17 mouse cellular contexts compared by ENCODE assay signal in the genomic region with DNA sequence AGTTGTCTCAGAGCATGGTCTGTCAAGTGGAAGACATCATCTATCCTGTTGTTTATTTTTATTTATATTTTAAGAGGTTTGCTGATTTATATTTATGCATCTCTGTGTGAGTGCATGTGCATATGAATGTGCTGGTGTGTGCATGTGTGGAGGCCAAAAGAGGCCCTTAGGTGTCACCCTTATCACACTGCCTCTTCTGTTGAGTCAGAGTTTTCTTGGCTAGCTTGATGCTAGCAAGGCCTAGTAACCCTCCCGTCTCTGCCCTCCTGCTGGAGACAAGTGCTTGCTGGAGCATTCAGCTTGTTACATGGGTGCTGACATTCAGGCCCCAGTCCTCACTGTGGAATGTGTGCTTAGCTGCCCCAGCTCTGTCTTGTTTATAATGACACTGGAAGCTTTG. TPM values are rescaled to one million over a fixed set of nuclear protein-coding genes. Genes with fewer than 3 reads are reported as not detected.
DNase-seq lines count a peak whose midpoint lies in the region; ATAC-seq and TF ChIP-seq lines count a peak whose summit lies in the region.
"Had no signal": no experiment of that assay in that cellular context is flagged by ENCODE, and none has a peak within 500 bp of the region (broad histone marks: within the 10 kb centered on the region; RNA-seq: fewer than 3 reads in every experiment).

No protein-coding gene starts in this region.

- TF ChIP-seq POLR2A in kidney, adult 2 months (IDR thresholded peaks at IDR 0.05; ENCODE audit: low read depth, low read length) = no peak

- peaks cover 5% of the 10 kb centered on the region; the same call in 1 of the 2 replicates for H3K4me1 ChIP-seq in kidney, adult 2 months (ENCODE audit: control insufficient read depth, insufficient read depth, low read length)
- H3K4me1 ChIP-seq: embryonic facial prominence, embryonic 13.5 days; limb, embryonic 13.5 days had no signal

- H3K27me3 ChIP-seq in kidney, adult 2 months (replicated peaks; ENCODE audit: control insufficient read depth, insufficient read depth, low read length) = no peaks in the 10 kb centered on the region
- H3K27me3 ChIP-seq: embryonic facial prominence, embryonic 13.5 days; heart, embryonic 13.5 days; limb, embryonic 13.5 days had no signal

- DNase-seq in adrenal gland, postnatal 36 days = peak; percentile 4 to 10
- DNase-seq in adrenal gland, adult 18-20 months (ENCODE audit: low spot score in 2 of 2) = no peak
- DNase-seq in kidney, adult 2 months = peak; percentile 22
- no peak for DNase-seq in kidney, postnatal 4 days
- peak; percentile 23 for DNase-seq in c-Kit-positive CD71-positive TER-119-positive erythroid progenitor cells, embryonic 14.5 days (ENCODE audit: low spot score)
- no peak for DNase-seq in spleen, adult 12 weeks (ENCODE audit: low spot score)
- DNase-seq in layer of hippocampus, adult 18-20 months (ENCODE audit: low spot score in 2 of 2) = no peak
- DNase-seq: cerebellum, adult 11 months had no signal

- ATAC-seq in megakaryocyte-erythroid progenitor cell, adult 5-6 weeks (replicated peaks; ENCODE audit: low FRiP score, low TSS enrichment, poor library complexity, severe bottlenecking) = peak; percentile 95
- ATAC-seq: lung, postnatal 0 days had no signal

- WGBS in kidney, adult 2 months = 25% methylated on average over 1 of the region's 1 CpGs

- no peak overlapping the region for H3K4me3 ChIP-seq in kidney, adult 2 months (ENCODE audit: insufficient read depth, low read depth, low read length)
- H3K4me3 ChIP-seq: embryonic facial prominence, embryonic 13.5 days; heart, embryonic 13.5 days; limb, embryonic 13.5 days had no signal

- TF ChIP-seq CTCF in kidney, adult 2 months (conservative IDR thresholded peaks at IDR 0.05; ENCODE audit: insufficient read depth, insufficient read length, low read depth, low read length) = peak; percentile 48

- no peaks in the 10 kb centered on the region; the same call in 1 of the 2 replicates for H3K36me3 ChIP-seq in kidney, adult 2 months (ENCODE audit: control insufficient read depth, insufficient read depth, low read length)

- no peak overlapping the region for H3K27ac ChIP-seq in kidney, adult 2 months (ENCODE audit: insufficient read depth, low read depth, low read length)
- H3K27ac ChIP-seq: embryonic facial prominence, embryonic 13.5 days; heart, embryonic 13.5 days; kidney, postnatal 0 days; limb, embryonic 13.5 days had no signal

RNA-seq across cellular contexts. Expression of a gene that starts 45.5 kb away (rescaled TPM):
- total RNA-seq in adrenal gland, postnatal 36 days (2021) = 10 to 100 TPM; 37.4 to 43.1 TPM
- 10 to 100 TPM; 37.5 to 39.0 TPM for total RNA-seq in adrenal gland, adult 18-20 months (2021)
- polyA plus RNA-seq in kidney, adult 2 months (2012; rRNA removed) = 20.7 and 23.5 TPM in 2 replicates
- total RNA-seq in megakaryocyte-erythroid progenitor cell, adult 5-6 weeks (2014; fragmentation: Nextera tagmentation) = 35.3 and 40.0 TPM in 2 replicates
- 51.7 and 74.3 TPM in 2 replicates for total RNA-seq in megakaryocyte-erythroid progenitor cell, adult 5-6 weeks (2017)
- total RNA-seq in layer of hippocampus, adult 18-20 months (2021) = 10 to 100 TPM; 61.6 to 62.0 TPM

RNA-seq across cellular contexts. Expression of a gene that starts 45.5 kb away (rescaled TPM):
- total RNA-seq in adrenal gland, postnatal 36 days (2021) = 10 to 100 TPM; 24.4 to 32.0 TPM
- total RNA-seq in adrenal gland, adult 18-20 months (2021) = 10 to 100 TPM; 25.2 to 25.5 TPM
- 32.2 and 34.6 TPM in 2 replicates for polyA plus RNA-seq in kidney, adult 2 months (2012; rRNA removed)
- total RNA-seq in megakaryocyte-erythroid progenitor cell, adult 5-6 weeks (2014; fragmentation: Nextera tagmentation) = 37.2 and 41.7 TPM in 2 replicates
- total RNA-seq in megakaryocyte-erythroid progenitor cell, adult 5-6 weeks (2017) = 17.6 and 28.0 TPM in 2 replicates
- 10 to 100 TPM; 20.7 to 22.5 TPM for total RNA-seq in layer of hippocampus, adult 18-20 months (2021)

RNA-seq across cellular contexts. Expression of a gene that starts 56.1 kb away (rescaled TPM):
- not detected for total RNA-seq in adrenal gland, postnatal 36 days (2021)
- total RNA-seq in adrenal gland, adult 18-20 months (2021) = under 1 TPM in 1 of 2 experiments, not detected in 1; 0.99 TPM
- 343 and 414 TPM in 2 replicates for polyA plus RNA-seq in kidney, adult 2 months (2012; rRNA removed)
- not detected in 2 replicates for total RNA-seq in megakaryocyte-erythroid progenitor cell, adult 5-6 weeks (2014; fragmentation: Nextera tagmentation)
- total RNA-seq in megakaryocyte-erythroid progenitor cell, adult 5-6 weeks (2017) = not detected in 2 replicates
- under 1 TPM; 0.46 to 0.50 TPM for total RNA-seq in layer of hippocampus, adult 18-20 months (2021)
- polyA plus RNA-seq: C2C12; embryonic facial prominence, embryonic 13.5 days; forebrain, embryonic 11.5 days; limb, embryonic 13.5 days had no signal

RNA-seq across cellular contexts. Expression of a gene that starts 56.2 kb away (rescaled TPM):
- total RNA-seq in adrenal gland, postnatal 36 days (2021) = under 1 TPM in 1 of 2 experiments, not detected in 1; 0.16 TPM
- total RNA-seq in adrenal gland, adult 18-20 months (2021) = under 1 TPM; 0.36 to 0.54 TPM
- 0.08 and 0.33 TPM in 2 replicates for polyA plus RNA-seq in kidney, adult 2 months (2012; rRNA removed)
- total RNA-seq in megakaryocyte-erythroid progenitor cell, adult 5-6 weeks (2014; fragmentation: Nextera tagmentation) = 0.76 and 3.2 TPM in 2 replicates
- total RNA-seq in megakaryocyte-erythroid progenitor cell, adult 5-6 weeks (2017) = 0.46 and 2.0 TPM in 2 replicates
- not detected for total RNA-seq in layer of hippocampus, adult 18-20 months (2021)
- total RNA-seq: layer of hippocampus, postnatal 14 days had no signal
- polyA plus RNA-seq: forebrain, embryonic 11.5 days had no signal

Comparison
In these comparisons a context has a peak if more than half of its experiments do, and no peak if none do; other contexts are left out.
1. DNase-seq: peak in adrenal gland, postnatal 36 days (2 of 2), kidney, adult 2 months (single experiment) and c-Kit-positive CD71-positive TER-119-positive erythroid progenitor cells, embryonic 14.5 days (single experiment); none in adrenal gland, adult 18-20 months (0 of 2), kidney, postnatal 4 days (0 of 2), spleen, adult 12 weeks (single experiment) and layer of hippocampus, adult 18-20 months (0 of 2).